Mouse (Mus musculus) ES-E14 (cell line): ENCODE data around the gene Rabep1.

Experiments used
- CHD2 ChIP-seq: IDR thresholded peaks from 2 replicates; pipeline ENCODE4 v1.6.1; 2014; ENCODE audit warnings: mild to moderate bottlenecking, low read depth, low read length, inconsistent platforms
- HCFC1 ChIP-seq: IDR thresholded peaks from 2 replicates; pipeline ENCODE4 v1.6.1; 2012; ENCODE audit warnings: low read length, inconsistent platforms, borderline replicate concordance; ENCODE audit not compliant: insufficient read depth
- MAFK ChIP-seq: IDR thresholded peaks from 2 replicates; pipeline ENCODE4 v1.6.1; 2014; ENCODE audit warnings: mild to moderate bottlenecking, low read depth, low read length, inconsistent platforms; ENCODE audit not compliant: insufficient read depth
- ZC3H11A ChIP-seq: IDR thresholded peaks from 2 replicates; pipeline ENCODE4 v1.6.1; 2012; ENCODE audit warnings: low read depth, mild to moderate bottlenecking, inconsistent platforms, low read length, borderline replicate concordance
- ZNF384 ChIP-seq: IDR thresholded peaks from 2 replicates; pipeline ENCODE4 v1.6.1; 2012; ENCODE audit warnings: low read depth, low read length, inconsistent platforms

- TF ChIP-seq ZNF384 = no peak
- TF ChIP-seq HCFC1 = no peak
- TF ChIP-seq MAFK = no peak
- no peak for TF ChIP-seq ZC3H11A
- no peak for TF ChIP-seq CHD2
Observed at GRCm38 (mm10) chr11:70845457-70845978, 940 bp downstream of the Rabep1 start.
